Mouse (Mus musculus): ENCODE measurements around the gene Dhdds.

- no peak for TF ChIP-seq CTCF (IDR thresholded peaks at IDR 0.05; ENCODE audit: low read depth)
- TF ChIP-seq EP300 (IDR thresholded peaks at IDR 0.05; ENCODE audit: low read depth) = no peak
These were observed 15.5 kb upstream of the Dhdds start for GRCm38 (mm10) chr4:134016208-134016607.
